Mouse (Mus musculus): ENCODE results near the gene Drap1.

- TF ChIP-seq POLR2A (IDR thresholded peaks at IDR 0.05; ENCODE audit: low read depth, low read length) (no peak), CTCF (IDR thresholded peaks at IDR 0.05; ENCODE audit: extremely low read depth, insufficient read depth, insufficient read length, insufficient replicate concordance) (no peak)
Measured at GRCm38 (mm10) chr19:5445747-5446146, 21.0 kb upstream of the Drap1 start.

Measured in spleen, adult 2 months (tissue).